Mouse (Mus musculus): ENCODE measurements around the gene Rin2.

Gene Rin2

GRCm38 (mm10) chr2:145822783-145823729, 148.0 kb downstream of the Rin2 start:
- in situ Hi-C loops (cut with MboI; ENCODE audit: low sequenced_read_pairs): no loop called here

DNA sequence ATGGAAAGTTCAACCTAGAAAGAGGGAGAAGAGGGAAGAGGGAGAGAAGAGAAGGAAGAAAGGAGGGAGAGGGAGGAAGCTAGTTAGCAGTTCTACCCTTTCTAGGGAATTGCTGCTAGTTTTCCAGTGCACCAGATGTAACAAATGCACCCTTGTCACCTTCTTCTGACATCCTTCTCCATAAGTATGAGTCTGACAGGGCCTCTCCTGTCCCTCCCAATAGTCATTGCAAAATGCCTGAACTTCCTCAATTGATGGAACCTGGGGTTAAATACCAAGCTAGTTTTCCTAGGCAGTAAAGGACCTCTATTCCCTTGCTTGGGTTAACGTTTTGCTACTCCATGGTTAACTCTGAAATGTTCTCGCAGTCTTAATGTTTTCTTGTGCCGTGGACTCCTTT, 149.7 kb downstream of the Rin2 start:
- in situ Hi-C loops (cut with MboI; ENCODE audit: low sequenced_read_pairs): no loop called here

DNA sequence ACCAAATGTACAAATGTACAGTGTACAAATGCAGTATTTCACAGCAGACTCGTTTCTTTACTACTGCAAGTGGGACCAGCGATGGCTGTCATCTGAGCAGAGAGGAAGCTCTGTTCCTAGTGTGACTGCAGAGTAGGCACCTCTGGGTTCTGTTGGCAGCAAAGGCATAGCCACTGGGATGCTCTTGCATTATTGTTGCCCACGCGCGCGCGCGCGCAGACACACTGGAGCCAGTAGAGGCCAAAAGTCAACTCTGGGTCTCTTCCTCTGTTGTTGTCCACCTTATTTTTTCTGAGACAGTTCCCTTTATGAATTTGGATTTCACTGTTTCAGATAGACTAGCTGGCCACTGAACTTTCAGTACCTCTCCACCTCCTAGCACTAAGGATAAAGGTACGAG, 150.2 kb downstream of the Rin2 start:
- in situ Hi-C loops (cut with MboI; ENCODE audit: low sequenced_read_pairs): no loop called here

DNA sequence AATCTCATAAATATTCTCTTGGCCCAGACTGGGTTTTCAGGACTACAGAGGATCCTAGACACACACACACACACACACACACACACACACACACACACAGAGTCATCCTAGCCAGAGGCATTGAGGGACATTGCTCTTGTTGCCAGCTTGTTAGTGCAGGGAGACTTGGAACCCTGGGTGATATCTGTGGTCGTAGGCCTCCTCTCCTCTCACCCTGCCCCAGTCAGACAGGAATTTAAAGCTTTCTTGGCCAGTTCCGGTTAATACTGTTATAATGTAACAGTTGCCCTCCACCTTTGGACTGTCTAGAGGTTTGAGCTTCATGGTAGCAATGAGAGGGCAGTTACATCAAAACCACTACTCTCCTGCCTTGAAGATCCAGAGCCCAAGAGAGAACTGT, 152.9 kb downstream of the Rin2 start:
- in situ Hi-C loops (cut with MboI; ENCODE audit: low sequenced_read_pairs): no loop called here

DNA sequence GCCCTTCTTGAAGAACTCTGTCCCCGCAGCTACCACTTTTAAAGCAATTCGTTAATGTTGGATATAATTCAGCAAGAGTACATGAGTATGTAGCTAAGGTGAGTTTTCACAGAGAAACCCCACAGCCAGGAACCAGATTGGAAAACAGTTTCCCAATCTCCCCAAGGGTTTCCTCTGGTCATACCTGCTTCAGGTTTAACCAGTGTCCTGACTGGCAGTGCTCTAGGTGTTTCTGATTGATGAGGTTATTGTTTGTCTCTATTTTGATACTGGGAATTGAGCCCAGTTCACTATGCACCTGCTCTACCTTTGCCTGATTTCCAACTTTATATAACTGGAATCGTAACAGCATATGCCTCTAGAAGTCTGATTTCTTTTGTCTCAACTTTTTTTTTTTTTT, 153.6 kb downstream of the Rin2 start:
- in situ Hi-C loops (cut with MboI; ENCODE audit: low sequenced_read_pairs): no loop called here

DNA sequence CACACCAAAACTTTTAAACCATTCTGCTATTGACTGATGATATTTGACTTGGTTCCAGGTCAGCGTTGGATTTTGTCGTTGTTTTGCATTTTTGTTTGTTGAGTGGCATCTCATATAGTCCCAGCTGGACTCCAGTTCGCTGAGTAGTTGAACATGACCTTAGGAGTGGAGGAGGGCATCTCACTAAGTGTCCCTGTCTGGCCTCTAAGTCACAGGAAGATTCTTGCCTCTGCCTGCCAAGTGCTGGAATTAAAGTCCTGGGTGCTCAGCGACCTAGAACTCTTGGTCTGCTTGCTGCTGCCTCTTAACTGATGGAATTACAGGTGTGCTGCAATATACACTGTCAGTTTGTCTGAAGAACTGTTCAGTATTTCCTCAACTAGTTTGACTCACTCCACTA, 154.2 kb downstream of the Rin2 start:
- in situ Hi-C loops (cut with MboI; ENCODE audit: low sequenced_read_pairs): no loop called here

GRCm38 (mm10) chr2:145830417-145830816, 155.4 kb downstream of the Rin2 start:
- in situ Hi-C loops (cut with MboI; ENCODE audit: low sequenced_read_pairs): no loop called here

- in situ Hi-C loops (cut with MboI; ENCODE audit: low sequenced_read_pairs): no loop called here
Measured at GRCm38 (mm10) chr2:145831949-145832835, 157.2 kb downstream of the Rin2 start.

DNA sequence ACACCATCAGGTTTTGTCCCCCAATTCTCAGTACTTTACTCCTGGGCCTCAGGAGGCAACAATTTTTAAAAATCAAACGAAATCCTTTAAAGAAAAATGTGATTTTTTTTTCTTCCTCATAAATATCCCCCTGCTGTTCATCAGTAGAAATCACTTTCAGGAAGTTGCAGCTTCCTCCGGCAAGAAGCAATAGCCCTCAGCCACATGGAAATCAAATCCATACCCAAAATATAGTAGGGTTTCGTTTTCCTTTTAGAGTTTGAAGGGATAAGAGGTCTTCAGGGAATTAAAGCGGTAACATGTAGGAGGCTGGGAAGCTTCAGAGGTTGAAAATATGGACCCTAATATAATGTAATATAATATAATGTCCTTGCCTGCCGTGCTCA, 157.8 kb downstream of the Rin2 start:
- in situ Hi-C loops (cut with MboI; ENCODE audit: low sequenced_read_pairs): no loop called here

DNA sequence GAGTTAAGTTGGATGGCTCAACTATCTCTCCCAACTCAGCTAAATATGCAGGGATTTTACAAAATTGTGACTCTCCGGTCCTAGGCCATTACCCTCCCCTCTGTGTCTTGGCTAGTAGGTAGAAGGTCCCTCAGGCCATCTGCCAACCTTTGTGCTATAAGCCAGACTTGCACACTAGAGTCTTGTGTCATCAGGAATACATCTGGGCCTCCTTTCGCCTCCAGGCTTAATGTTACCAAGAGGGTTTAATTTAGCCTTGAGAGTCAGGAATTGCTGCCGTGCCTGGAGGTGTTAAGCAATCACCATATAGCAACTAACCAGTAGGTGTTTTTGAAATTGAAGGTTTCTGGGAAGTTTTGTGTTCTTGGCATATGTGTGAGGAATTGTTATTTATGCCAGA, 158.3 kb downstream of the Rin2 start:
- in situ Hi-C loops (cut with MboI; ENCODE audit: low sequenced_read_pairs): no loop called here

DNA sequence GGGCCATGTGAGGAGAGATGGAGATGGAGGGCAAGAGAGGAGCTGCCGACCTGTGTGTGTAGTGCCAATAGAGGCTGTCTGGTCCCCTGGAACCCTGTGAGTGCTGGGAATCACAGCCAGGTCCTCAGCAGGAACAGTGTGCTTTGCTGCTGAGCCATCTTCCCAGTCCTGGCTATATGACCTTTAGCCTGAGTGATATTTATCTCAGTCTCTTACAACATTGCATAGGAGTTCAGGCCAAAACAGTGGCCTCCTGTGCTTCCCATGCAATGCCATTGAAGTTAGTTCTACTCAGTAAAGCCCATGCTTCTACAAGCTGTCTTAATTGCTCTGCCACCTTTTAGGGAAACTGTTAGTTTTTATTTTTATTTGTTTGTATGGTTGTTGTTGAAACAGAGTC, 160.9 kb downstream of the Rin2 start:
- in situ Hi-C loops (cut with MboI; ENCODE audit: low sequenced_read_pairs): no loop called here

DNA sequence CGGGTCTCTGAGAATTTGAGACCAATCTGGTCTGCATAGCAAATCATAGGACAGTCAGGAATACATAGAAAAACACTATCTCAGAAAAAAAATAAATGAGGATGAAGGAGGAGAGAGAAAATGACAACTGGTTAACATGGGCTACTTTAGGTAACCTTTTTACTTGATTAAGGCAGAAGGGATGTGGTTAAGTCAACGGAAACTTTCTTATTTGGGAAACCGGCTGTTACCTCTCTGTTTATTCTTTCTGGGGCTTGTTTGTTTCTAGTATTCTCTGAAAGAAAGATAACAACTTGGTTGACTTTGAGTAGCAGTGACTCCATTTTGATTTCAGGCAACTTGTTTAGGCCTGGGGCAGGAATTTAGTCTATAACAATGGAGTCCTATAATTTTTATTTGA, 163.7 kb downstream of the Rin2 start:
- in situ Hi-C loops (cut with MboI; ENCODE audit: low sequenced_read_pairs): no loop called here

- in situ Hi-C loops (cut with MboI; ENCODE audit: low sequenced_read_pairs): no loop called here
Measured at GRCm38 (mm10) chr2:145839565-145840315, 164.7 kb downstream of the Rin2 start.

DNA sequence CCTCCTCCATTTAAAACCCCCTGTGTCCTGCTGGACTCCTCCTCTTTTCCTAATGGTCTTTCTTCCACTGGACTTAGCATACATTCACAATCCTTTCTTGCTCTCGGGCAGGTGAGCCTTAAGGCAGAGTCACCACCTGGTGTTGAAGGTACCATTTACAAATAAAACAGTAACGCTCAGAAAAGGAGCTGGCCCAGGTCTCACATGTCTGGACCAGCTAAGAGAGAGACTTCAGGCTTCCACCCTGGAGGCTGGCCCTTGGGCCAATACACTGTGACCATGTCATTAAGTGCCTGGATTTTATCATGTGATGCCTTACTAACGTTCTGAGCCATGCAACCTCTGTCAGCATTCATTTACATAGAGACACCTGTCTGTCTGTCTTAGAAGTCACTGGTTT, 165.3 kb downstream of the Rin2 start:
- in situ Hi-C loops (cut with MboI; ENCODE audit: low sequenced_read_pairs): no loop called here

DNA sequence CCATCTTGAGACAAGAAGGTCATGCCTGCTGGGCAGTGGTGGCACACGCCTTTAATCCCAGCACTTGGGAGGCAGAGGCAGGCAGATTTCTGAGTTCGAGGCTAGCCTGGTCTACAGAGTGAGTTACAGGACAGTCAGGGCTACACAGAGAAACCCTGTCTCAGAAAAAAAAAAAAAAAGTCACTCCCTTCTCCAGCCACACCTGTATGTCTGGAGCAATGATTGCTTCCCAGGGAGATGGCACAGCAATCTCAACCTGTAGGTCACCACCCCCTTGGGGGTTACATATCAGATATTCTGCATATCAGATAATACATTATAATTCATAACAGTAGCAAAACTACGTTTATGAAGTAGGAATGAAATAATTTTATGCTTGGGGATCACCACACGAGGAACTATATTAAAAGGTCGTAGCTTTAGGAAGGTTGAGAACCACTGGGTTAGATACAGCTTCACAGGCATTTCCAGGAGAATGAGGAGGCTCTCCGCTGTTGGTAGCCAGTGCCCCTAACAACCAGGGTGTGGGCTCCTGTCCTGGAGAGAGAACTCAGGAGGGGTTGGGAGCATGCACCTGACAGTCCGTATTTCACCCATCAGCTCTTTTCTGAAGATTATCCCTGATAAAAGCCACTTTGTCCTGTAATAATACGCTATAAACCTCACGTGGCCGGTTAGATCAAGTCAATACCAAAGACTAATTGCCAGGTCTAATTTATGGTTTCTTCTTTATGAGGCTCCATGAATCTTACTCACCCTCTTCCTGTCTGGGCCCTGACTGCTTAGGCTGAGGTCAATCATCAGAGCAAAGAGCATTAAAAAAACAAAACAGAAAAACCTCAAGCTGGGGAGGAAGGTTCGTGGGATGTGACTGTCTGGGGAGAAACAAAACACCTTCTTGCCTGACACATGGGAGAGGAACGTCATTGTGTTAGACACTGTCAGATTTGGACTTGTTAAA, 166.2 kb downstream of the Rin2 start:
- in situ Hi-C loops (cut with MboI; ENCODE audit: low sequenced_read_pairs): no loop called here

DNA sequence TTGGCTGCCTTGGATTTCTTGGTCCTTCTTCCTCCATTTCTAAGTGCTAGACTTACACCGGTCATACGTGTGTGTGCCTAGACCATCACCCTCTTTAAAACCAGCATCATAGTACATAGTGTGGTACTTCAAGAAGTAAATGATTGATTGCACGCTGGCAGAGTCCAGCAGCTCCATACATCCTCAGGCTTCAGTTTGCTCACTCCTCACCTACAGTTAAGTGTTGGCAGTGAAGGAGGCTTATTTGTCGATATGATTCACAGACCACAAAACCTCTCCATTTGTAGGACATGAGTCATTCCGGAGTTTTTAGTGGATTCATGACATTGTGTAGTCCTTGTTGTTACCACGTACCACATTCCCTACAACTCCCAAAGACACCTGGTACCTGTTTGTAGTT, 168.3 kb downstream of the Rin2 start:
- in situ Hi-C loops (cut with MboI; ENCODE audit: low sequenced_read_pairs): no loop called here

- in situ Hi-C loops (cut with MboI; ENCODE audit: low sequenced_read_pairs): no loop called here
Measured at GRCm38 (mm10) chr2:145846595-145846994, 171.6 kb downstream of the Rin2 start.

- in situ Hi-C loops (cut with MboI; ENCODE audit: low sequenced_read_pairs): no loop called here
Measured at GRCm38 (mm10) chr2:145849170-145849905, 174.3 kb downstream of the Rin2 start.

DNA sequence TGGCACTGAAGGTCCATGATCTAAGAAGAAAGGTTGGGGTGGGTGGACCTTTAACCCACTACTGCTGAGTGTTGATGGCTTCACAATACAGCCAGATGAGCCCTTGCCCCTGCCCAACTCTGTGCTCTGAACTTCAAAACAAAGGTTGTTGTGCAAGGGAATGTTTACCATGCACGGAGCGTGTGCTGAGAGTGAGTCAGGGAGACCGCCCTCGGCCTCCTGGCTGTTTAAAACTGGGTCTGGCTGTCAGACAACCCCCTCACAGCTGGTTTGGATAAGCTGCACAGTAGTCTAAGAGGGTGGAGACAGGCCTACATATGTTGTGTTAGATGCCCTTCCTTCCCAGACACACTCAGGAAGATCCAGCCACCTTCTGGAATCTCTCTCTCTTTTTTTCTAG, 175.8 kb downstream of the Rin2 start:
- in situ Hi-C loops (cut with MboI; ENCODE audit: low sequenced_read_pairs): no loop called here

Data from CH12F3 (cell line).